Mouse (Mus musculus): ENCODE measurements around the gene Map1s.

Gene Map1s

GRCm38 (mm10) chr8:70941478-70941877 lies 35.7 kb downstream of the Map1s start:
- no peak for DNase-seq (ENCODE audit: low spot score in 2 of 2)

- DNase-seq (ENCODE audit: low spot score in 2 of 2) = no peak
Measured at GRCm38 (mm10) chr8:70943187-70943586, 37.5 kb downstream of the Map1s start.

GRCm38 (mm10) chr8:70949847-70950246 lies 44.1 kb downstream of the Map1s start:
- DNase-seq (ENCODE audit: low spot score in 2 of 2) = no peak

GRCm38 (mm10) chr8:70960703-70961472 lies 55.2 kb downstream of the Map1s start:
- DNase-seq (ENCODE audit: low spot score in 2 of 2) = no peak

GRCm38 (mm10) chr8:70964159-70964558 lies 58.4 kb downstream of the Map1s start:
- DNase-seq (ENCODE audit: low spot score in 2 of 2) = peak; percentile 72 to 81

GRCm38 (mm10) chr8:70964861-70965260 lies 59.1 kb downstream of the Map1s start:
- DNase-seq (ENCODE audit: low spot score in 2 of 2) = no peak
